Mouse (Mus musculus): ENCODE measurements at regions not wholly inside any gene's neighbourhood (a gene's known extent, or its start where the extent isn't known, plus 50 kb on each side); places are given as distances from the start of the nearest gene placed in this dataset.

DNA sequence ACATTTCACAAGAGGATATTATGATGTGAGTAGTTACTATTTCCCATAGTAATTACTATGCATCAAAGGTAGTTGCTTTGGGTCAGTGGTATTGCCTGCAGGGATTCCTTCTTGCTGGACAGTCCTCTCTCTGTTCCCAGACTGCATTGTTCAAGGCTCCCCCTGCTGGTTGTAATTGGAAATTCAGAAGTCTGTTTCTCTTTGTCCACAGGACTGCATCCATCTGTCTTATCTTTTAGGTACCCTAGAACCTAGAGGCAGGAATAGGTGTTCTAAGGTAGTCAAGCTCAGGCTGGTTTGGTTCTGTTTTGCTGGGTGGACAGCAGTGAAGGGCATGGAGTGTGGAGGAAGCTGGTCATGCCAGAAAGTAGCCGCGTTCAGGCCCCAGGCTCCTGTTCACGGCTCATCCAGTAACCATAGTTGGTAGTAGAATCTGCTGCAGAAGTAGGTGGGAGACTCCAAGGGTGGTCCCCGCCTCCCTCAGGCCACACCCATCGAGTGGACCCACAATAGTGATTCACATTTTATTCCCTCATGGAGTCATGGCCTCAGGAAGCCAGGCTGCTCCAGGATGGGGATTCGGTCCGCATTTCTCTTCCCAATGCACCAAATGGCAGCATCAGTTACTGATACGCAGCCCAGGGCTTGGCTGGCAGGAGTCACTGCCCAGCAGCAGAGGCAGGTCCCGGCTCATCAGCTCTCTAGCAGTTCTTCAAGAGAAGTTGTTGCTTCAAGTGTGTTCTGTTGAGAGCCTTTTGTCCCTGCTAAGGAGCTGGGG is 51.7 kb upstream of the Caprin1 start:
- peak; percentile 6 for DNase-seq

DNA sequence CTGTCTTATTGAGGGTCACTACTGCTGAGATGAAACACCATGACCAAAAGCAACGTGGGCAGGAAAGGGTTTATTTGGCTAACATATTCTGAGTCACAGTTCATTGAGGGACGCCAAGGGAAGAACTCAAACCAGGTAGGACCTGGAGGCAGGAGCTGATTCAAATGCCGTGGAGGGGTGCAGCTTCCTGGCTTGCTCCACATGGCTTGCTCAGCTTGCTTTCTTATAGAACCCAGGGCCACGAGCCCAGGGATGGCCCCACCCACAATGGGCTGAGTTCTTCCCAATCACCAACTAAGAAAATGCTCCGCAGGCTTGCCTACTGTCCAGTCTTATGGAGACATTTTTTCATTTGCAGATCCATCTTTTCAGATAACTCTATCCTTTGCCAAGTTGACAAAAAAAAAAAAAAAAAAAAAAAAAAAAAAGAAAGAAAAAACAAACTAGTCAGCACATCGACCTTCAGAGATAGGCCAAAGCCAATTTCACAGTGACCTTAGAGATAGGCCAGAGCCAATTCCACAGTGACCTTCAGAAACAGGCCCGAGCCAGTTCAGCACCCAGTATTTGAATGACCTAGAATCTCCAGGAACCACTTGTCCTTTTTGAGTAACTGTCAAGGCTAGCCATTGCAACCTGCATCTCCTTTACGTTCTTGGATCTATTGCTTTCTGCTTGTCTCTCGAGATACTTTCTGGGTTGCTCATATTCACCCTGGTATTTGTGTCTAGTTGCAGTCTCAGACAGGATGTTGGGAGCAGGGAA is 52.5 kb upstream of the Caprin1 start:
- DNase-seq = no peak

DNA sequence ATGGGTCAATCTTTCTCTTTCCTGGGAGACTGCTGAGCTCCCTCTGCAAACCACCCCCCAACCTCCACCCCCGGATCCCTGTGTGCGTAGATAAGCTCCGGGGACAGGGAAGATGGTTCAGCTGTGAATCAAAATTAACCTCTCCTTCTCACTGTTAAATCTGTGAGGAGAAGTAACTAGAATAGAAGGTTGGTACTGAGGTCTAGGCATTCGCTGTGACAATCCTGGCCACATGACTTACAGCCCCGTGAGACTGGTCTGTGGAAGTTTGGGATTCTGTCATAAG is 53.0 kb upstream of the Caprin1 start:
- no peak for DNase-seq

DNA sequence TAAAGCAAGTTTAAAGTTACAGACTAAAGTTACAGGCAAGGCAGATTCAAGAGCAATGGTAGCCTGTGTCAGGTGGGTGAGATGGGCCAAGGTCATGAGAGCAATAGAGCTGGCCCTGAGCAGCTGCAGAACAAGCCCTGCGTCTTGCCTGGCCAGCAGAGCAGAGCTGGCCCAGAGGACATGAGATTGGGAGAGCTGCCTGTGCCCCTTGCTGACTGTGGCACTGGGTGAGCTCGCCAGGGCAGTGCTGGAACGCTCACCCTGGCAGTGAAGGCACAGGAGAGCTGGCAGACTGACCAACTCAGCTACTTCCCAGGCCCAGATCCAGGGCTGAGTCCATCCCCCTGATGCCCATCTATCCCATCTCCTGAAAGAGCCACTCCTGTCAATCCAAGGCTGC is 53.7 kb upstream of the Caprin1 start:
- DNase-seq = no peak

DNA sequence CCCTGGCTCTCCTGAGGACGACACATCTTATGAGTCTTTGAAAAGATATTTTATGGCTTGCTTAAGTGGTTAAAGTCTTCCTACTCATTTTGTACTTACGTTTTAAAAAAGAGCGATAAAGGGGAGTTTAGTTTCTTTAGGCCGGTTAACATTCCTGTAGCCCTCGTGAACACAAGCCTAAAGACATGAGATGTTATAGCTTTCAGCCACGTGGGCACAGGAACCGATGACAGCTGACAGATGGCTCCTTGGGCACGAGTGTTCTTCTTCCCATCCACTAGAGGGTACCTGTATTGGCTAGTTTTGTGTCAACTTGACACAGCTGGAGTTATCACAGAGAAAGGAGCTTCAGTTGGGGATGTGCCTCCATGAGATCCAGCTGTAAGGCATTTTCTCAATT is 63.8 kb upstream of the Caprin1 start:
- DNase-seq = no peak

DNA sequence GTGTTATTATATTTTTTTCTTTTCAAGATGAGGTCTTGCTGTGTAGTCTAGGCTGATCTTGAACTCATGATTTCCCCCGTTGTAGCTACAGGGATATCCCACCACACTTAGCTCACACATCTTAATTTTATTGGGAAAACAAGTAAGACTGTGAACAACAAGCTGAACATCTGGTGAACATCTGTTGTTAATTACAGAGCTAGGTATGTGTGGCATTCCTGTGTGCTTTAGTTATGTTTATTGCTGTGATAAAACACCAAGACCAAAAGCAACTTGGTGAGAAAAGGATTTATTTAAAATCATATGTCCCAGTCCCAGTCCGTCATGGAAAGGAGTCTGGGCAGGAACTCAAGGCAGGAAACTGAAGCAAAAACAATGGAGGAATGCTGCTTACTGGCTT is 66.8 kb upstream of the Caprin1 start:
- no peak for DNase-seq

DNA sequence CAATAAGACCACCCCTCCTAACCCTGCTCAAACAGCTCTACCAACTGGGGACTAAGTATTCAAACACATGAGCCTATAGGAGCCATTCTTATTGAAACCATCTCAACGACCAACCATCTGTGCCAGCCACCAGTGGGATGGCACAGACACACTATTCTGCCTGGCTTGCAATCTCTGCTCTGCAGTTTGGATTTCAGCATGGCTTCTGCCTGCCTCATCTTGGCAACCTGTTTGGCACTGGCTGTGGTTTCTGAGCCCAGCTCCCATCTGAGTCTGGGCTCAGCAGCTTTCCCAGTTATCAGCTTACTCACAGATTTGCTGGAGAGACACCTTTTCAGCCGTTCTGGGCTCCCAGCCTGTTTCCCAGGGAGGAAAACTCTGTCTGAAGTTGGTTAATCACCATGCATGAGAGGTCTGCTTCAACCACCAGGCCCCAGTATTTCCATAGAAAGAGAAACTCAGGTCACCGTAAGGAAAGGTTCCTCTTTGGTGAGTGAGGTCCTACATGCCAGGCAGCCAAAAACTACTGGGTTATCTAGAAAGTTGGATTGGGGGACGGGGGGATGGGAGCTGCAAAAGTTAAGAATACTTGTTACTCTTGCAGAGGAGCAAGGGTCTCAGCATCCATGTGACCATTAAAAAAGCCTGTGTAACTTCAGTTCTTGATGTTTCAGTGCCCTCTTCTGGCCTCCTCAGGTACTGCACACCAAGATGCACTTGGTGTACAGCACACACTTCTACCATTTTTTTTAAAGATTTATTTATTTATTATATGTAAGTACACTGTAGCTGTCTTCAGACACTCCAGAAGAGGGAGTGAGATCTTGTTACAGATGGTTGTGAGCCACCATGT is 68.1 kb upstream of the Caprin1 start:
- DNase-seq = peak; percentile 62

DNA sequence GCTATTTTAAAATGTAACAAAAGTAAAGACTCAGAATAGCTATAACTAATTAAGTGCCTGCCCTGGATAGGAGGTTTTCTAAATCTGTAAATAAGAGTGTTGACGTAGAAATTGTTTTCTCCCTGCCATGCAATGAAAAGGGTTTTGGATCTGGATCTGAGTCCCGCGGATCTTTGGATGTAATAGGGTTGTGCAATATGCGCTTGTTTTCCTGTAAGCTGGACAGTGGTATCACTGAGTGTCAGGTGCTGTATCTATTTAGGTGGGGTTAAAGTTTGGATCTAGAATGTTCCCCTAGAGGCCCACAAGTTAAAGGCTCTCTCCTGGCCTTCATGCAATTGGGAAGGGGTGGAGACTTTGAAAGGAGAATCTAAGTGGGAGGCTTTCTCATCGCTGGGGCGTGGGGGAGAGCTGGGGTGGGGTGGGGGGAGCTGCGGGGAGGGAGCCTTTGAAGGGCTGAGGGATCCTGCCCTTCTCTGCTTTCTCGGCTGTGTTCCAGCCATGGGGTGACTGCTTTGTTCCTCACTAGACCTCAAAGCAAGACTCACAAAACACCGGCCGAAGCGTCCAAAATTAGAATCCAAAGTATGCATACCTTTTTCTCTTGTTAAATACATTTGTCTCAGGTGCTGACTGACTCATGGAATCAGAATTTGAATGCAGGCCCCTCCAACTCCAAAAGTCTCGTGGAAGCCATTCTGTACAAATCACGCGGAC is 70.0 kb upstream of the Caprin1 start:
- no peak for DNase-seq

DNA sequence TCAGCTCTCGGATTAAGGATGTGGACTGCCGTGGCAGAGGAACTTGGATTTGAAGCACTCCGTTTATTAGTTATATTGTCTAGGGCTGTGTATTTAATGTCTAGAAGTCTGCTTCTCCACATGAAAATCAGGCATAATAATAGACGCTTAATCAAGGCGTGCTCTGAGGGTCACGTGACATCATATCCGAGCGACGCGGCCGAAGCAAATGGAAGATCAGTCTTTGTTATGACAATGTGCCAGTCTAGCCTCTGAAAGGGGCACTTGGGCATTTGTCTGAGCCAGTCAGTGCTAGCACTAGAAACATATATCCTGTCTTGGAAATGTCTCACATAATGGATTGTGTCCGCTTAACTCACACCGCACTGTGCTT is 70.5 kb upstream of the Caprin1 start:
- DNase-seq = no peak

DNA sequence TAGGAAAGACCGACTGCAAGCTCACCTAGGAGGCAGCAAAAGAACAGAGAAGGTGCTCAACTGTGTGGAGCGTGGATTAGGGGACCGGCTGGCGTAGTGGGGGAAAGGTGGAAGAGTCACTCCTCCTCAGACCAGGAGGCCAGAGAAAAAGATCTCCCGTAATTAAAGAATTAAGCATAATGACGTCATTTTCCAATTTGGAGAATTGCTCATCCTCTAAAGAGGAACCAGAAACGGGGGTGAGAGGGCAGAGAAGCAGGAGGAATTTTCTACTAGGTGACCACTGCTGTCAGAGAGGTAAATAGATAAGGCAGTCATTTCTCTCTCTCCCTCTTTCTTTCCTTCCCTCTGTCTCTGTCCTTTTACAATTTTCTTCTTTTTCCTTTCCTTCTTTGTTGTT is 71.2 kb upstream of the Caprin1 start:
- no peak for DNase-seq

DNA sequence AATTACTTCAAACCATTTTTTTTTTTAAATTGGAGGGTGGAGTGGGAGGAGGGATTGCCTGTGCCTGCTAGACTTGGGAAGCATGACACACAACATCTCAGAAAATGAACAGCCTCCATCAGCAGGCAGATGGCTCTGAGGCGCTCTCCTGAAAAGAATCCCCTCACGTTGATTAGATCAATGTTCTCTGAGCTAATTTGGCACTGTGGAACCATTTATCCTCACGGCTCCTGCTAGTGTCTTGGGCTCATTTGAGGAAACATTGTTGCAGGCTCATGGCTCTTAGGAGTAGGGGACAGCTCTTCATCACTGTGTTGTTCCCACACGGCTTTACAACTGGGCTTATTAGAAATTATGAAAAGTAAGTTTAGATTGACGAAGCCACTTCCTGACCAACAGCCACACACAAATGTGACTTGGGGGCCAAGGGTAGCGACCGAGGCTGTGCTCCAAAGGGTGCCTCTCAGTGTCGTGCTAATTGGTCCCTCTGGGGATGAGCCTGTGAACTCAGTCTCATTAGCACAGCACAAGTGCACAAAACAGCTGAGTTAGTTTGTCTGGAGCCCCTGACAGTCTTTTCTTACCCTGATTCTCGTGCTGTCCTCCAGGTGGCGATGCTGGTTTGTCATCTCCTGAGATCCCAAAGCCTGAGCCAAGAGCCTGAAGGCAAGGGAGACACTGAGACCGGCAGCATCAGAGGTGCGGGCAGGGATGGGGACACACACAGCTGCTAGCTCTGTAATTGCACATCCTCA is 74.2 kb upstream of the Caprin1 start:
- DNase-seq = peak; percentile 74

DNA sequence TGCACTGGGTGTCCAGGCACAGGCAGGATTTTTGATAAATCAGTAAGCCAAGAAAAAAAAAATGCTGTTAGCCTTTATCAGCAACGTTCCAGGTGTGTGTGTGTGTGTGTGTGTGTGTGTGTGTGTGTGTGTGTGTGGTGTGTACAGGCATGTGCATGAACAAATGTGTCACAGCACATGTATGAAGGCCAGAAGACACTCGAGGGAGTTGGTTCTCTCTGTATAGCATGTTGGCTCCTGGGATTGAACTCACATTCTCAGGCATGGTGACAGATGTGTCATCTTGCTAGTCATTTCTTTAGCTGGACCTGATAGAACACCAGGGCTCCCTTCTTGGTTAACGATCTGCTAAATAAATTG is 74.8 kb upstream of the Caprin1 start:
- no peak for DNase-seq

DNA sequence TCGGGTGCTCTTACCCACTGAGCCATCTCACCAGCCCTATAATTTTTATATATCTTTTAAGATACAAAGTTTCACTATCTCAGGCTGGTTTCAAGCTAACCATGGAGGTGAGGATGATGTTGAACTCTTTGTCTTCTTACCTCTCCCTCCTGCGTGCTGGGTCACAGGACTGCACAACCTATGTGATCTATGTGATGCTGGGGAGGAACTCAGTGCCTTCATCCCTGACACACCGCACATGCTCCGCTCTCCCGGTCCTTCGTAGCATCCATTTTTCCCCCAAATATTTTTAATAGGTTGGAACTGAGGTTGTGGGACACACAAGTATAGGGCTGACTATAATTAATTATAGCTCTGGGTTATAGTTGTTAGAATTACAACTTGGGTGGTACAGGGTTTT is 75.9 kb upstream of the Caprin1 start:
- no peak for DNase-seq

DNA sequence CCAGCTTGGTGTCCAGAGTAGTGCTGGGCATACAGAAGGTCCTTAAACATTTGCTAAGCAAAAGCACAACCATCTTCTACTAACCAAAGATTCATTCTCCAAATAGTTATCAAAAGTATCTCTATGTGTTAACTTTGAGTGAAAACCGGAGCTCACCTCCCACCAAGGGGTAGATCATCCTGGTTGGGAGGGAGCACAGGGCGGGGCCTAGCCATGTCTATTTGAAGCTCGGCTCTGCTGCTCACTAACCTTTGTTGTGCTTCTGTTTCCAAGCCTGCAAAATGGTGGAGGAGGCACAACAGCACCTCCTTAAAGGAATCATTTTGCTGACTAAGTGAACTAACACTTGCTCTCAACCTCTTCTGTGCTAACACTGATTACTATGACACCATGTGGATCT is 77.0 kb upstream of the Caprin1 start:
- DNase-seq = no peak

DNA sequence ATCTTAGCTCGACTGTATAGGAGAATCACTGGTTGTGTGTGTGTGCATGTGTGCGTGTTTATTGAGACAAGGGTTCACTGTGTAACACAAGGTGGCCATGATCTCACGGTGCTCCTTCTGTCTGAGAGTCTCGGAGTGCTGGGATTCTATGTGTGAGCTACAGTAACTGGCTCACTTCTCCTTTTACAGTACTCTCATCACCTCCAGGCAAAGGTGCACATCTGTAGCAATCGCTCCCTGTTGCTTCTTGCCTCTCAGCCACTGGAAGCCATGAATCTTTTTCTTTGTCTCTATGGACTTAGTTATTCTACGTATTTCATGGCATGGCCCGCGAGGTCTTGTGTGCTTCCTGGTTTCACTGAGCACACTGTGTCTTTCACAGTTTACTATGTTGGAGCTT is 78.3 kb upstream of the Caprin1 start:
- DNase-seq = no peak

DNA sequence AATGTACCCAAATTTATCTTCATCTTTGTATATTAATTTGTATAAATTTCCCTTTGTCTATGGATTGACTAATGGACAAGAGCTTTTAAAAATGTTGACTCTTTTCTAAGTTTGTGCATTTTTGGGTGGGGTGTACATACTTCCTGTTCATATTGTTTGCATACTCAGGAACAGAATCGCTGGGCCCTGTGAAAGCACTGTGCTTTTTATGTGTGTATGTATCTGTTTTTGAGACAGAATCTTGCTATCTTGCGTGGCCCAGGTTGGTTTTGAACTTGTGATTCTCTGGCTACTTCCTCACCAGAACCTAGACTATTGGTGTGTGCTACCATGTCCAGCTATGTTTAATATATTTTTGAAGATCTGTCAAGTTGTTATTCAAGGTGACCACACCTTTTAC is 78.8 kb upstream of the Caprin1 start:
- DNase-seq = no peak

DNA sequence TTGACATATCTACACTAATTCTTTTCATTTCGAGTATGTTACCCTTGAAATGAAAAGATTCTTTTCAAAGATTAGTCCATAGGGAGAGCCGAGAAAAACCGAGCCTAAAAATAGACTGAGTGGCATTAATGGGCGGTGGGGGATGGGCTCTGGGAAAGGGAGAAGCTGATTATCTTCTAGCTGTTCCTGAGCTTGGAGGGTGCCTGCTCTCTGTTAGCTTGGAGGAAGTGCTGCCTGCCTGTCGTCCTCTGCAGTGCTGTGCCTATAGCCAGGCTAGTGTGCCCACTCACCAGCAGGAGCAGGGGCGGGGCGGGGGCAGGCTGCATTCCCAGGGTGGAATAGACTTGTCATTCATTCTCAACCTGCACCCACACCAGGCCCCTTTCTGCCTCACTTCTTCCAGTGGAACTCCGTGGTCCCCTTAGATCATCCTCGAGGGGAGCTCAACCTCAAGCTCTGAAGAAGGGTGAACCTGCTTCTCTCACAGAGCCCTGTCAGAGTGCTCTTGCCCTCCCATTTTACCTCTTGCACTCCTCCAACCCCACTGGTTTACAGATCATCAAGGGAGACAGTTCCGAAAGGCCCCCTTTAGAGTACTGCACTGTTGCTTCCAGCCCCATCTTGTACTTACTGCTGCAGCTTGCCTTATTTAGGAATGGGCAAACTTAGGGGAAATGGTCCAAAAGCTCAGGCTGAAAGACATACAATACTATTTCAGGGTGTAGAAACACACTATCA is 76.6 kb upstream of the Lmo2 start:
- DNase-seq = peak; percentile 51

DNA sequence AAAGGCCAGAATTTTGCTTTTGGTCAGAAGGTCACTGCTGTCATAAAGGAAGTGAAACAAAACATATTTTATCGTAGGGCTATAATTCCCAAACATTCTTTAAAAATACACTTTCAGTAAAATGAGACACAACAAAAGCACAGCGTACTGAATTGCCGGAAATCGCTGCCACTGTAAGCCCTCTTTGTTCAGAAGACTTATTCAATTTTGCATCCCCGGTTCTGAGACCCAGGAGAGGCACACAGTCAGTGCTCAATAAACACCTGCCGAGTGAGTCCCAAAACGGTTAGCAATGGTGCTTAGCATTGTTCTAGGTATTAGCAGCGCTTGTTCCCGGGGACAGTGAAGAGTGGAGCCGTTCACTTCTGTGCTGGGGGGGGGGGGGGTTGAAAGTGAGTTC is 72.9 kb upstream of the Lmo2 start:
- no peak for DNase-seq

DNA sequence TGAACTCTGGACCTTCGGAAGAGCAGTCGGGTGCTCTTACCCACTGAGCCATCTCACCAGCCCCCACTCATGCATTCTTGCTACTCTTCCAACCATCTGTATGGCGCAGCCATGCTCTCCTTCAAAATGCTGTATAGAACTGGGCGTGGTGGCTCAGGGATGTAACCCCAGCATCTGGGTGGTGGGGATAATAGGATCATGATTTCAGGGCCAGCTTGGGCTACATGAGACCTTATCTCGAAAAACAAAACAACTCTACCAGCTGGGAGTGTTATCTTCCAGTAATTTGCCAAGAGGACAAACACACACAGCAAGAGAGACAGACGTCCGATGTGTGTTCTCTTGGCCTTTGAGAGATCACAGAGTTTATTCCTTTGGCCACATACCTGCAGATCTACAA is 69.8 kb upstream of the Lmo2 start:
- no peak for DNase-seq

DNA sequence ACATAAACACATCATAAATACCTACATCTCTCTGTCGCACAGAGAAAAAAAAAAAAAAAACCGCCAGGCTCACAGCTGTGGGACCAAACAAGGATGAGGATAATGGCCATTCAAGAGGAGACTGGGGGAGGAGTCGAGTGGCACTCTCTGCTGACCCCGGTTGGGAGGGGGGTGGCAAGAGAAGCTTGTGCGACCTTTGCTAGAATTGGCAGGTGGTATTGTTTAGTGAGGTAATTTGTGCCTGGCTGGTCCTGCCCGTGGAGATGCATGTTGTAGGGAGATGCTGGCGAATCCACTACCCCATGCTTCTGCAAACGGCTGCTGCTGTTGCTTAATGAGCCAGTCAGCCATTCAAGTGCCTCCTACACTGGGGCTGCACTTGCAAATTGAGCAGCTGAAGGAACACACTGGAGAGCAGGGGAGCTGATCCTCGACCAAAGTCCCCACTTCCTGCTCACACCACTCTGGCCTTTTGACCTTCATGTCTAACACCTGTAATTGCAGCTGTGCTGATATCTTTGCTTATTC is 66.5 kb upstream of the Lmo2 start:
- DNase-seq = no peak

DNA sequence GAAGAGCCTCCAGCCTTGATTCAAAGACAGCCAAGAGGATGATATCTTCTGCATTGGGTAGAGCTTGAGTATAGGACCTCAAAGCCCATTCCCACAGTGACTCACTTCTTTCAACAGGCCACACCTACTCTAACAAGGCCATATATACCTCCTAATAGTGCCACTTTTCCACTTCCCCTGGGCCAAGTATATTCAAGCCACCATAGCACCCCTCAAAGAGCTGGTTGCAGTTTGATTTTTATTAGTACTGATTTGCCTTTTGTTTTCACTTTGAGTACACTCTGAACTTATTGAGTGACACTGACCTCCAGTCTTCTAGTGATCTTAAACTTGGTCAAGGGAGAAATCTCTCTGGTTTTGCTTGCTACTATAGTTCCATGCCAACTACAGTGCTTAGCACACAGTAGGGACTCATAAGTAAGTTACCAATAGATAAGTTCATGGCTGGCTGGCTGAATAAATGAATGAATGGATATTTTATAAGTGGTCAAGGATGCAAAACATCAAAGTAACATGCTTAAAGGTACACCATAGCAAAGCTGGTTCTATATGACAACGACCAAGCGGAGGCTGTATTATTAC is 64.5 kb upstream of the Lmo2 start:
- DNase-seq = no peak

All from right cerebral cortex, postnatal 4 days (tissue).